Mouse (Mus musculus) layer of hippocampus, postnatal 10 days (tissue): ENCODE data around the gene Psmd1. TPM values are rescaled to one million over a fixed set of nuclear protein-coding genes. Genes with fewer than 3 reads are reported as not detected.

ENCODE experiments used
- DNase-seq, 2 experiments: peaks; one replicate each; pipeline ENCODE4 v3.0.0; 2021; ENCODE audit warnings: low spot score in 2 of 2
- total RNA-seq, 2 experiments: library from RNA; stranded (reverse); gene quantifications; 2 replicates each; pipeline ENCODE4 v1.2.3; 2021

Gene Psmd1
- total RNA-seq, 2 experiments from 2014 or later: 123 to 129 TPM

GRCm38 (mm10) chr1:86058856-86059769 lies 5.1 kb upstream of the Psmd1 start:
- DNase-seq: peak; percentile 96

- no peak for DNase-seq
Measured at GRCm38 (mm10) chr1:86062523-86062922, 1.7 kb upstream of the Psmd1 start.

- DNase-seq: no peak
Measured at GRCm38 (mm10) chr1:86076565-86076964, 12.4 kb downstream of the Psmd1 start.

- DNase-seq: no peak
Measured at GRCm38 (mm10) chr1:86094413-86094812, 30.2 kb downstream of the Psmd1 start.

DNA sequence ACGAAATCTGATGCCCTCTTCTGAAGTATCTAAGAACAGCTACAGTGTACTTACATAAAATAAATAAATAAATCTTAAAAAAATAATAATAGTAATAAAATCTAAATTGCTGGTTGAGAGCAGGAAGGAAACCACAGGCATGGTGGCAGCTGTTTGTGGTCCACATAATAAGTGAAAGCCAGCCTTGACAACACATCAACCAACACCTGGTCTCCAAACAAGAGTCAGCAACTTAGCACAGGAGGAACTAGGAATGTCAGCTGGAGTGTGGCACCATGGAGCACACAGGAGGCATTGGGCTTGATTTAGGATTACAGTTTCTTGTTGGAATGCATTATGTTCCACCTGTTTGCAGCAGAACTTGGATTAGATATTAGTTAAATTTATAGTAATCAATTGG lies 40.9 kb downstream of the Psmd1 start:
- DNase-seq: no peak

DNA sequence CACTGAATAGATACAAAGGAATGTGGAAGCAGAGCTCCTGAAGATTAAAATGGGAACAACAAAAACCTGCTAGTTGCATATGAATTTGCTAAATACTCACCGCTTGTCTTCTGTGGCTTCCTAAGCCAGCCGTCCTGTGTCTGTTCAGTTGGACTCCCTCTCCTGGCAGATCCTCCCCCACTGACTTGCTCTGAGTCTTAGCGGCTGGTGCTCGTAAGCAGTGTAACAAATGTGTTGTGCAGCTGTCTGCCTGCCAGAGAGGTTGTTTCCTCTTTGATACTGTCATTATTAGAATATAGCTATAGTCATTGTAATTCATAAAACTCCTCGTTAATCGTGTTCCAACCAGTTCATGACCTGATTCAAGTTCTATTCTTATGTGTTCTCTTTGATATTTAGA lies 47.6 kb downstream of the Psmd1 start, which contains the start of gene Htr2b:
Gene Htr2b (minus strand): TSS at position 192 of the 400 bp plus-strand sequence.
- peak; percentile 16 to 31 for DNase-seq

DNA sequence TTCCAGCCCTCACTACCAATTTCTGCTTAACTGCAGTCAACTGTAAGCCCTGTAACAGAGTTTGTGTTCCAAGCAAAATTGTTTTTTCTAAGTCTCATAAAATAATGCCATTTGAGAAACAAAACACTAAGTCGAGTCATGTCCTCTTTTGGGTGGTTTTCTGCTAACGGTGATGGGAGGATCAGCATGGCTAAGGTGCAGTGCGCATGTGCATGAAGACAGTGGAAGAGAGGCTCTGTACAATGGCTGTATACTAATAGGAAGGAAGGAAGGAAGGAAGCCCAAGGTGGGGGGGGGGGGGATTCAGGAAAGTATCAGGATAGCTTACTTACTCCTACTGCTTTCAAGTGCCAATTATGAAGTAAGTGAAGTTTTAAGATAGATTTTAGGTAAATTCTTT lies 50.0 kb downstream of the Psmd1 start:
- DNase-seq: no peak

- no peak for DNase-seq
Measured at GRCm38 (mm10) chr1:86119549-86119948, 55.4 kb downstream of the Psmd1 start.

DNA sequence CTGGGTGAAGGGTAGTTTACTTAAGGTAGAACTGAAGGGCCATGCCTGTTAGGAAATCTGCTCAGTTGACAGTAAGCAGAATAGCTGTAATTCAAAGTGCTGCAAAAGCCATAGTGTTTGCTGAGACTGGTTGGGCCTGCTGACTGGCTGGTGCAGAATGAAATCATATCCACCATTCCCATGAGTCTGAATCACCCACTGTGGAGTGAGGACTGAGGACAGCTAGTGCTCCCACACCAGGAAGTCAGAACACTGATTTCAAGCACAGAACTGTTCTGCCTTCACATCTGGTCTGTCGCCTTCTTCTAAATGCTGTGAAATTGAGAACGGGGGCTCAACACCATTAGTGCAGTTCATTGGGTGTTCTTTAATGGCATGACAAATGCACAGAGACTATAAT lies 61.8 kb downstream of the Psmd1 start:
- no peak for DNase-seq

GRCm38 (mm10) chr1:86133337-86133736 lies 69.2 kb downstream of the Psmd1 start, which contains the start of gene Gm21972:
Gm21972 (plus strand) TSS chr1:86133637.
- DNase-seq: no peak

- no peak for DNase-seq
Measured at GRCm38 (mm10) chr1:86135315-86135714, 71.1 kb downstream of the Psmd1 start.

- no peak for DNase-seq
Measured at GRCm38 (mm10) chr1:86141081-86141480, 76.9 kb downstream of the Psmd1 start.

- no peak for DNase-seq
Measured at GRCm38 (mm10) chr1:86143165-86143564, 79.0 kb downstream of the Psmd1 start.

DNA sequence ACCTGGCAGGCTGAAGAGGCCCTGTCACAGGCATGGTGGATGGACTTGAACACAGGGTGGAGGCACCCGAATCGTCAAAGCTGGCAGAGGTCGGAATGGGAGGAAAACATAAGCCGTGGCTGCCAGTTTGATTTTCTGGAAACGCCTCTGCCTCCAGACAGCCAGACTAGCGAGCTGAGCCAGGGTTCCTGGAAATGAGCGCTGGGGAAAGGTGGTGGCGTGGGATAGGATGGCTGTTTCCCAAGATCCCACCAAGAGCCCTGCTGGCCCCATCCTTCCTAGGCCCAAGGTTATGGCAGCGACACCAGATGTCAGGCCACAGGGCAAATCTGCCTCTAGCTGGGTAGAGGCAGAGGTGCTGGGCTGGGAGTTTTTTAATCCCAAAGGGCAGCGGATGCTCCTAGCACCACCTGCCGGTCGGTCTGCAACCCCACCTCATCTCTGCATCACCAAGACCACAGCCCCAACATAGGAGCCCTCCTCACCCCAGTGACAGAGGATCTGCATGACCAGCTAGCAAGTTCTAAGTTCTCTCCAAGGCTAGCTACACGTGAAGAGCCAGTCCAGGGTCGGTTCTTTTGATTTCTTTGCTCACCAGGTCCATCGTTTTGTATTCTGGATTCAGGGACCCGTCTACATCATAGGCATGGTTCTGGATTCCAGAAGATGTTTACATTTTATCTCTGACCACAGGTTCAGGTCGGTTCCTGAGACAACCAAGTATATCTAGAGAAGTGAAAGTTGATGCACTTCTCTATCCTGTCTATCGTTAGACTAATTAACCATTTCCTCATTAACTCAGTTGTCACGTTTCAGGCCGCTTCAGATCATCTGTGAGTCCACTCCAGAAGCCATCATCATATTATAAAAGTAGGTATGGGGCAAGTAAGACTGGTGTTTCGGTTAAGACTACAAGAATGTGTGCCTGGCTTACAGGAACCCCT lies 80.1 kb downstream of the Psmd1 start:
- DNase-seq: peak; percentile 17 to 30

GRCm38 (mm10) chr1:86146293-86146692 lies 82.1 kb downstream of the Psmd1 start:
- DNase-seq: no peak

DNA sequence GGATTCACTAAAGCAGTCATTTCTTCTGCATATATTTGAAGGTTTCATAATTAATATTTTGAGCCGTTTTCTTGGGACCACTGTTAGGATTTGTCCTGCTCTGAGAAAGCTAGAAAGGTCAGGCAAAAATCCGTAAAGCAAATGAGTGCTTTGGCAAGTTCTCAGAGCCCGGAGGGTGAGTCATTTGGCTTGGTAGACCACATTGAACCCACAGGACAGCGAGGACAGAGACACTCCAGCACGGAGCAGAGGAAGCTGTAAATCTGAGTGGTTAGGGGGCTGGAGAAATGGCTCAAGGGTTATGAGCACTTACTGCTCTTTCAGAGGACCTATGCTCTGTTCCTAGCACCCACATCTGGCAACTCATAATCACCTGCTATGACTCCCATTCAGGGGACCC lies 83.4 kb downstream of the Psmd1 start:
- DNase-seq: no peak

GRCm38 (mm10) chr1:86148161-86148560 lies 84.0 kb downstream of the Psmd1 start:
- DNase-seq: no peak

DNA sequence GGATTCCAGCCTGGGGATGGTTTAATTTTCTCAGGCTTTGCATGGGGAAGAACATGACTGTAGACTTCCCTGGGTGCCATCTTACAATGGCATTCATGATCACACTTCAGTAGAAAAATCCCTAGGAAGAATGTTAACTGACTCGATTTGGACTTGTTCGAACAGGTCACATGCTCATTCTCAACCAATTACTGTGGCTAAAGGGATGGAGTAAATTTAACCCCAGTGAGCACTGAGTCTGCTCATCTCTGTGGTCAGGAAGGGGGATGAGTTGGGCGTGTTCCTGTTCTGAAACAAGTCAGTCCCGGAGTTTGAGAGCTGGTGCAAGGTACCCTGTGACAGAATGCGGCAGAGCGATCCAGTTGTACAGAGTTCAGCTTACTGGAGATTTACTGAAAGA lies 86.7 kb downstream of the Psmd1 start:
- DNase-seq: no peak

- DNase-seq: no peak
Measured at GRCm38 (mm10) chr1:86151376-86151775, 87.2 kb downstream of the Psmd1 start.

DNA sequence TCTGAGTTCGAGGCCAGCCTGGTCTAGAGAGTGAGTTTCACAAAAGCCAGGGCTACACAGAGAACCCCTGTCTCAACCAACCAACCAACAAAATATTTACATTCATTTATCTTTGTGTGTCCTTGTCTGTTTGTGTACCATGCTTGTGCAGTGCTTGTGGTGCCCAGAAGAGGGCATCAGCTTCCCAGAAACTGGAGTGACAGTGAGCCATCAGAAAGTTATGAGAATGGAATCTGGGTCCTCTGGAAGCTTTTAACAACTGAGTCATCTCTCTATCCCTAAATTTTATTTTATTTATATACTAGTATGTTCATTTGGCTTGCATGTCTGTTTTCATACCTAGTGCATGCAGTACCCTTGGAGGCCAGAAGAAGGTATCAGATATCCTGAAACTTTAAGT lies 88.4 kb downstream of the Psmd1 start:
- no peak for DNase-seq

GRCm38 (mm10) chr1:86154133-86154823 lies 90.1 kb downstream of the Psmd1 start, which contains the start of gene Armc9:
Armc9 (plus strand) TSS chr1:86154780.
- peak; percentile 90 to 93 for DNase-seq
